Mouse (Mus musculus) CD8-positive naive resting alpha-beta T cell, adult 2 months (primary cell): ENCODE measurements around the gene Letmd1.
A peak's percentile ranks its signal among the peaks of the same experiment; 100 is the strongest.
"Not testable (repeated sequence)": the region's sequence is repeated elsewhere in the genome, so short reads cannot be mapped to it uniquely, and the experiment has no call there.

Source experiments
- DNase-seq, 2 experiments: peaks; one replicate each; pipeline ENCODE4 v3.0.0; 2022; ENCODE audit warnings: low read depth in 2 of 2, low spot score in 2 of 2

Gene Letmd1

GRCm38 (mm10) chr15:100494647-100495046, 25.8 kb downstream of the Letmd1 start:
- no peak for DNase-seq

GRCm38 (mm10) chr15:100495102-100495501, 26.3 kb downstream of the Letmd1 start, which contains the start of gene Csrnp2:
Gene Csrnp2, minus strand, starts transcription at chr15:100495488.
- peak; percentile 73 to 75 for DNase-seq

- DNase-seq, result not testable (repeated sequence)
Measured at GRCm38 (mm10) chr15:100499506-100499905, 30.7 kb downstream of the Letmd1 start.

GRCm38 (mm10) chr15:100508454-100509167, 39.8 kb downstream of the Letmd1 start:
- no peak for DNase-seq

GRCm38 (mm10) chr15:100510072-100510471, 41.2 kb downstream of the Letmd1 start:
- no peak for DNase-seq

GRCm38 (mm10) chr15:100513387-100513786, 44.6 kb downstream of the Letmd1 start:
- DNase-seq, result no peak

GRCm38 (mm10) chr15:100515121-100515520, 46.3 kb downstream of the Letmd1 start:
- DNase-seq, result no peak

- no peak for DNase-seq
Measured at GRCm38 (mm10) chr15:100520306-100520705, 51.5 kb downstream of the Letmd1 start.

- no peak for DNase-seq
Measured at GRCm38 (mm10) chr15:100525405-100525804, 56.6 kb downstream of the Letmd1 start.

GRCm38 (mm10) chr15:100527900-100528299, 59.1 kb downstream of the Letmd1 start:
- no peak for DNase-seq
